Mouse (Mus musculus): ENCODE measurements around the gene Anxa3.

DNA sequence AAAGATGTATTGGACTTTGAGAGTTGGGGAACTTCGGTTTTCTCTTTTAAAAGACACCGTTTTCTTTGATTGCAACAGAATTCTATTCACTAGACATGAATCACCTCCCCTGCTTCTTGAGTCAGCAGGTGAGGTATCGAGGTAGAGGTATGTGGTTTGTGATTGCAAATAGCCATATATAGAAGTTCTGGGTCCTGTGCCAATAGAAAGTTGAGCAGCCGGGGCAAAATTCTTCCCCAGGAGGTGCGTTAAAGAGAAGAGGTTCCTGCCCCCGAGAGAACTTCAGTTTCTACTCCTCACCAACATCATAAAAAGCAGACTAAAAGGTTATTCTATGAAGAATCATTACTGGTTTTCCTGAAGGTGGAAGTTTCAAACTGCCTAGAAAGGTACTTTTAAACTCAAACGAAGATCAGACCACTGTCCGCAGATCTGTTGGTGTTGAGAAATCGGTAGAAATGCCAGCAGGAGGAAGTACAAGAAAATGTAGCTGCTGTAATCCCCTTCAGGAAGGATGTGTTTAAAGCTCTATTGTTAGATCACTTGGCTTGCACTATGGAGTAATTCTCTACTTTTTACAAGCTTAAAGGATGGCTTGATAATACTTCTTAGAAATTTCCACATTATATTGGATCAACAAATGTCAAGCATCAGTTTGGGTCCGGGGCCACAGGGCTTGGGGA lies 955 bp downstream of the Anxa3 start:
- TF ChIP-seq POLR2A (IDR thresholded peaks at IDR 0.05; ENCODE audit: borderline replicate concordance, low read depth, low read length) (no peak), CTCF (IDR thresholded peaks at IDR 0.05; ENCODE audit: low read depth, low read length) (no peak)

All from bone marrow macrophage, adult 2 months (primary cell).